Mouse (Mus musculus): ENCODE measurements around the gene Insig1. TPM values are rescaled to one million over a fixed set of nuclear protein-coding genes. Genes with fewer than 3 reads are reported as not detected.
A peak's percentile ranks its signal among the peaks of the same experiment; 100 is the strongest.

Insig1 gene
- polyA plus RNA-seq, 1 experiment from 2014 or later, result 95.6 TPM

GRCm38 (mm10) chr5:28124321-28125230, 53.4 kb downstream of the Insig1 start:
- peak overlapping the region; percentile 20 for H3K4me3 ChIP-seq
- H3K4me2 ChIP-seq (replicated peaks), result peak overlapping the region; percentile 36
- H3K27ac ChIP-seq, result peak overlapping the region; percentile 57
- ATAC-seq (ENCODE audit: low FRiP score), result peak; percentile 74
- H3K27me3 ChIP-seq, result peaks cover 92% of the 10 kb centered on the region
- 3% methylated on average over 28 of the region's 28 CpGs for WGBS
- peak overlapping the region; percentile 13 for H3K9ac ChIP-seq
- peaks cover 15% of the 10 kb centered on the region for H3K4me1 ChIP-seq
- no peaks in the 10 kb centered on the region for H3K36me3 ChIP-seq
- H3K9me3 ChIP-seq (replicated peaks), result no peaks in the 10 kb centered on the region

Other genes with a start within 250 kb of the Insig1 start
- 0.10 and 0.22 TPM in 2 replicates for gene Htr5a, start 229.2 kb upstream of the Insig1 start, polyA plus RNA-seq (2016; fragmentation: Nextera tagmentation; extraction: Ambion mirVana)
- 0.66 and 0.86 TPM in 2 replicates for gene En2, start 94.3 kb downstream of the Insig1 start, polyA plus RNA-seq (2016; fragmentation: Nextera tagmentation; extraction: Ambion mirVana)
- 50.6 and 69.9 TPM in 2 replicates for gene Cnpy1, start 174.4 kb downstream of the Insig1 start, polyA plus RNA-seq (2016; fragmentation: Nextera tagmentation; extraction: Ambion mirVana)
- 24.5 and 25.9 TPM in 2 replicates for gene Rbm33, start 245.8 kb downstream of the Insig1 start, polyA plus RNA-seq (2016; fragmentation: Nextera tagmentation; extraction: Ambion mirVana)

Measured in hindbrain, embryonic 12.5 days (tissue).